Mouse (Mus musculus) heart, postnatal 0 days (tissue): ENCODE measurements around the gene Slc4a1. TPM values are rescaled to one million over a fixed set of nuclear protein-coding genes. Genes with fewer than 3 reads are reported as not detected.
A peak's percentile ranks its signal among the peaks of the same experiment; 100 is the strongest.
"Not testable (repeated sequence)": the region's sequence is repeated elsewhere in the genome, so short reads cannot be mapped to it uniquely, and the experiment has no call there.

Source experiments
- ATAC-seq: fragments of 200-750 bp; cut with Nextera tagmentation; 2 replicates; pipeline ENCODE4 v1.8.0; 2017; ENCODE audit warnings: low read depth, moderate number of reproducible peaks, moderate library complexity; ENCODE audit not compliant: insufficient read depth
- DNase-seq: peaks from one replicate; pipeline ENCODE4 v3.0.0-alpha.2; 2016; ENCODE audit warnings: low spot score
- H3K27ac ChIP-seq: fragments of 300-500 bp; sonication (generic); 2 replicates; pipeline ENCODE4 v1.5.1; 2014; ENCODE audit warnings: low read depth, mild to moderate bottlenecking
- H3K27me3 ChIP-seq: fragments of 300-500 bp; sonication (generic); 2 replicates; pipeline ENCODE4 v1.6.1; 2014; ENCODE audit warnings: low read length, mixed read lengths; ENCODE audit not compliant: control insufficient read depth, insufficient read depth
- H3K36me3 ChIP-seq: fragments of 300-500 bp; sonication (generic); replicated peaks from 2 replicates; pipeline ENCODE4 v1.6.1; 2014; ENCODE audit warnings: low read length, mixed read lengths; ENCODE audit not compliant: control insufficient read depth, insufficient read depth
- H3K4me1 ChIP-seq: fragments of 300-500 bp; sonication (generic); 2 replicates; pipeline ENCODE4 v1.6.1; 2014; ENCODE audit warnings: antibody characterized with exemption; ENCODE audit not compliant: control insufficient read depth, insufficient read depth
- H3K4me2 ChIP-seq: fragments of 300-500 bp; sonication (generic); 2 replicates; pipeline ENCODE4 v1.6.1; 2014; ENCODE audit warnings: low read depth, mild to moderate bottlenecking, low read length, moderate library complexity
- H3K4me3 ChIP-seq: fragments of 300-500 bp; sonication (generic); 2 replicates; pipeline ENCODE4 v1.5.1; 2014; ENCODE audit warnings: low read depth, low read length
- H3K9ac ChIP-seq: fragments of 300-500 bp; sonication (generic); replicated peaks from 2 replicates; pipeline ENCODE4 v1.6.1; 2014; ENCODE audit warnings: low read depth, low read length, mixed read lengths
- H3K9me3 ChIP-seq: fragments of 300-500 bp; sonication (generic); replicated peaks from 2 replicates; pipeline ENCODE4 v1.6.1; 2016; ENCODE audit warnings: low read length; ENCODE audit not compliant: control insufficient read depth
- CTCF ChIP-seq: IDR thresholded peaks from 2 replicates; pipeline ENCODE4 v1.5.1; 2016; ENCODE audit warnings: antibody characterized with exemption, control low read depth, low read depth
- EP300 ChIP-seq: IDR thresholded peaks from 2 replicates; pipeline ENCODE4 v1.6.1; 2016; ENCODE audit warnings: antibody characterized with exemption, low read depth
- WGBS: fragments of 180-500 bp; shearing (Covaris S2); extraction: QIAGEN DNeasy Blood & Tissue Kit; methylation state at CpG from one replicate; pipeline ENCODE4 v1.1.7; 2014; 5-methylcytosine and 5-hydroxymethylcytosine counted together
- polyA plus RNA-seq: library from polyadenylated mRNA; unstranded; fragments of >200 nt; fragmentation: Nextera tagmentation; extraction: Ambion mirVana; gene quantifications from 2 replicates; pipeline ENCODE4 v1.2.1, GENCODE M21; 2015
- total RNA-seq: library from RNA; depleted of rRNA; stranded (reverse); fragments of >200 nt; gene quantifications from 2 replicates; pipeline ENCODE4 v1.2.3, GENCODE M21; 2014; ENCODE audit warnings: low replicate concordance; rRNA removed

Gene Slc4a1
- 1.9 and 7.5 TPM in 2 replicates for total RNA-seq
- polyA plus RNA-seq = 1.3 and 3.1 TPM in 2 replicates

DNA sequence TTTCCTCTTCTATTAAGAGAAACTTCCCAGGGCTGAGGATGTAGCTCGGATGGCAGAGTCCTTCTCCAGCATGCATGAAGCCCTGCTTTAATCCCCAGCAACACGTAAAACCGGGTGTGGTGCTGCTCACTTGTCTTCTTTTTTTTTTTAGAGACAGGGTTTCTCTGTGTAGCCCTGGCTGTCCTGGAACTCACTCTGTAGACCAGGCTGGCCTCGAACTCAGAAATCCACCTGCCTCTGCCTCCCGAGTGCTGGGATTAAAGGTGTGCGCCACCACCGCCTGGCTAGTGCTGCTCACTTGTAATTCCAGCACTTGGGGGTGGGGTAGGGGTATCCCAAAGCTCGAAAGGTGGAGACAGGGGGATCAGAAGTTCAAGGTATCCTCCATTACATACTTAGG, at the start of gene Slc4a1:
Gene Slc4a1 (minus strand): TSS at position 101 of the 400 bp plus-strand sequence.
- not testable (repeated sequence) for ATAC-seq, H3K4me2 ChIP-seq, H3K9me3 ChIP-seq, H3K9ac ChIP-seq, H3K4me1 ChIP-seq, H3K27me3 ChIP-seq, H3K4me3 ChIP-seq, H3K27ac ChIP-seq, H3K36me3 ChIP-seq, DNase-seq
- 74% methylated on average over 7 of the region's 8 CpGs for WGBS

DNA sequence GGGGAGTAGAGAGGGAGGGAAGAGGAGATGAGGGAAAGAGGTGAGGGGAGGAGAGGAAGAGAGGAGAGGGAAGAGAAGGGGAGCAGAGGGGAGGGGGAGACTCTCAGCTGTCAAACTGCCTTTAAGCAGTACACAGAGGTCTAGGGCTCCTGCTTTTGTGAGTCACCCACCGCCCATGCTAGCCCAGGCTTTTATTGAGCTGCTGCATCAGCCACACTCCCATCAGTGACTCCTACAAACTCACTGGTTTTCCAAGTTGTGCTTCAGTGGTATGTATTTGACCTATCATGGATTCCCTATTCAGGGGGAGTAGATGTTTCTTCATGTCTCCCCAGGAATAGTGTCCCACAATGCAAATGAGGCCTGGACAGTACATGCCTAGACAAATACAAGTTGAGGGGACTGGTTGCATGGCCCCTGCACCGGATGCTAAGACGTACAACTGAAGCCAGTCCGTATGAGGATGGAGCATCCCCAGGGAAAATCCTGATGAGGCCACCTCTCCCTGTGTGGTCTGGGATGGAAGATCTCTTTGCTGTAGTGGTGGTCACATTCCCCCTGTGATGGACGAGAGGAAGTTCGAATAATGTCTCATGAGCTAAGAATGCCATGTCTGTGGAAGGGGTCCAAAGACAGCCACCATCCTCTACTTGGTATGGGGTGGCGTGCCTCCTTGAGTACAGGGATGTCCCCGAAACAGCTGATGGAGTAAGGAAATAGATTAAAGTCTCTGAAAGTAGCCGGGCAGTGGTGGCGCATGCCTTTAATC, 49.2 kb upstream of the Slc4a1 start:
- H3K4me1 ChIP-seq = 0 out of 2 replicates have a peak, but pooled peaks cover 3% of the 10 kb centered on the region
- 62% methylated on average over 10 of the region's 10 CpGs for WGBS
- no peak overlapping the region for H3K4me2 ChIP-seq
- H3K9me3 ChIP-seq = 0 out of 2 replicates have a peak, but pooled peaks cover 3% of the 10 kb centered on the region
- no peak overlapping the region for H3K27ac ChIP-seq
- TF ChIP-seq CTCF (no peak), EP300 (no peak)
- DNase-seq (no peak), ATAC-seq (no peak)
- no peak overlapping the region for H3K9ac ChIP-seq
- H3K4me3 ChIP-seq = no peak overlapping the region
- no peaks in the 10 kb centered on the region for H3K36me3 ChIP-seq
- no peaks in the 10 kb centered on the region for H3K27me3 ChIP-seq

DNA sequence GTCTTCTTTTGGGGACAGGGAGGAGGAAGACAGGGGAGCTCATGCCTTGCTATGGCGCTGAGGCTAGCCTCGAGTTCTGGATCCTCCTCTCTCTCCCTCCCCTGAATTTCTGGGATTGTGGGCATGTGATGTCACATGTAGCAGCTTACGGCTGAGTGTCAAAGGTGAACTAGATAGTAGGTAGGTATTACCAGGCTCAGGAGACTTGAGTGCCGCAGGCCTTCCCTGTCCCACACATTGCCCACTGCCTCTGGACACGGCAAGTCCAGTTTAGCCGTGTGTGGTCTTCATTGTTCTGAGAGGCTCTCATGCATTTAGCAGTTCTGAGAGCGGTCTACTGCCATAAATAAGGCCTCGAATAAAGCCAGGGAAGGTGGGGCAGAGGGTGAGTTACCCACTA, 47.1 kb upstream of the Slc4a1 start:
- Histone ChIP-seq H3K27me3 (no peaks in the 10 kb centered on the region), H3K4me1 (0 out of 2 replicates have a peak, but pooled peaks cover 3% of the 10 kb centered on the region), H3K9ac (no peak overlapping the region), H3K4me2 (no peak overlapping the region), H3K36me3 (no peaks in the 10 kb centered on the region), H3K27ac (no peak overlapping the region), H3K4me3 (no peak overlapping the region), H3K9me3 (no peaks in the 10 kb centered on the region)
- WGBS = 73% methylated on average over 8 of the region's 8 CpGs
- DNase-seq (no peak), ATAC-seq (no peak)
- no peak for TF ChIP-seq EP300
- no peak for TF ChIP-seq CTCF

GRCm38 (mm10) chr11:102411704-102412103, 45.7 kb upstream of the Slc4a1 start:
- no peak overlapping the region for H3K4me2 ChIP-seq
- no peaks in the 10 kb centered on the region for H3K9me3 ChIP-seq
- ATAC-seq = peak; percentile 10; the same call in 1 of the 2 replicates
- H3K4me1 ChIP-seq = 0 out of 2 replicates have a peak, but pooled peaks cover 3% of the 10 kb centered on the region
- peak; percentile 93 for DNase-seq
- no peaks in the 10 kb centered on the region for H3K27me3 ChIP-seq
- 6% methylated on average over 11 of the region's 11 CpGs for WGBS
- H3K9ac ChIP-seq = peak overlapping the region; percentile 21; the same call in 1 of the 2 replicates
- no peak overlapping the region for H3K4me3 ChIP-seq
- no peaks in the 10 kb centered on the region for H3K36me3 ChIP-seq
- H3K27ac ChIP-seq = peak overlapping the region; percentile 7; the same call in 1 of the 2 replicates
- peak; percentile 42; the same call in 1 of the 2 replicates for TF ChIP-seq EP300
- peak; percentile 88 for TF ChIP-seq CTCF

- peak overlapping the region; percentile 7; the same call in 1 of the 2 replicates for H3K27ac ChIP-seq
- no peaks in the 10 kb centered on the region for H3K27me3 ChIP-seq
- WGBS = 61% methylated on average over 3 of the region's 3 CpGs
Observed at GRCm38 (mm10) chr11:102411061-102411460, 45.1 kb upstream of the Slc4a1 start.

GRCm38 (mm10) chr11:102410345-102410744, 44.3 kb upstream of the Slc4a1 start:
- H3K27ac ChIP-seq, H3K4me3 ChIP-seq, DNase-seq, ATAC-seq, H3K9me3 ChIP-seq, H3K4me2 ChIP-seq, H3K36me3 ChIP-seq, H3K9ac ChIP-seq, H3K27me3 ChIP-seq: not testable (repeated sequence)
- H3K4me1 ChIP-seq = peaks cover 15% of the 10 kb centered on the region
- WGBS = 96% methylated on average over 3 of the region's 3 CpGs

More at GRCm38 (mm10) chr11:102411061-102411460, 45.1 kb upstream of the Slc4a1 start:
- Histone ChIP-seq H3K4me1 (peaks cover 9% of the 10 kb centered on the region), H3K36me3 (no peaks in the 10 kb centered on the region), H3K9ac (0 out of 2 replicates have a peak overlapping the region, but pooled peaks have one; percentile 21), H3K4me2 (no peak overlapping the region), H3K9me3 (no peaks in the 10 kb centered on the region), H3K4me3 (no peak overlapping the region)
- DNase-seq = no peak
- TF ChIP-seq CTCF (no peak), EP300 (no peak)
- no peak for ATAC-seq
